Mouse (Mus musculus) hindbrain, embryonic 14.5 days (tissue): Measurements from ENCODE around the gene Hjurp. TPM values are rescaled to one million over a fixed set of nuclear protein-coding genes. Genes with fewer than 3 reads are reported as not detected.

Experiments used
- ATAC-seq: fragments of 200-750 bp; cut with Nextera tagmentation; 2 replicates; pipeline ENCODE4 v1.8.0; 2017; ENCODE audit warnings: moderate number of reproducible peaks, mild to moderate bottlenecking, moderate TSS enrichment, moderate library complexity; ENCODE audit not compliant: low FRiP score
- DNase-seq: peaks from one replicate; pipeline ENCODE4 v3.0.0-alpha.2; 2015; ENCODE audit warnings: low spot score
- H3K27ac ChIP-seq: fragments of 300-500 bp; sonication (generic); 2 replicates; pipeline ENCODE4 v1.5.1; 2014; ENCODE audit warnings: mild to moderate bottlenecking, moderate library complexity
- H3K27me3 ChIP-seq: fragments of 300-500 bp; sonication (generic); 2 replicates; pipeline ENCODE4 v1.6.1; 2014; ENCODE audit warnings: mild to moderate bottlenecking, low read length, mixed read lengths; ENCODE audit not compliant: control insufficient read depth, insufficient read depth
- H3K36me3 ChIP-seq: fragments of 300-500 bp; sonication (generic); replicated peaks from 2 replicates; pipeline ENCODE4 v1.6.1; 2014; ENCODE audit not compliant: control insufficient read depth, insufficient read depth
- H3K4me1 ChIP-seq: fragments of 300-500 bp; sonication (generic); replicated peaks from 2 replicates; pipeline ENCODE4 v1.6.1; 2014; ENCODE audit warnings: antibody characterized with exemption, low read length, mixed read lengths; ENCODE audit not compliant: control insufficient read depth, insufficient read depth
- H3K4me2 ChIP-seq: fragments of 300-500 bp; sonication (generic); replicated peaks from 2 replicates; pipeline ENCODE4 v1.6.1; 2014; ENCODE audit warnings: mild to moderate bottlenecking, moderate library complexity
- H3K4me3 ChIP-seq: fragments of 300-500 bp; sonication (generic); replicated peaks from 2 replicates; pipeline ENCODE4 v1.5.1; 2014; ENCODE audit warnings: mild to moderate bottlenecking, low read length
- H3K9ac ChIP-seq: fragments of 300-500 bp; sonication (generic); 2 replicates; pipeline ENCODE4 v1.6.1; 2014
- H3K9me3 ChIP-seq: fragments of 300-500 bp; sonication (generic); 2 replicates; pipeline ENCODE4 v1.6.1; 2016; ENCODE audit warnings: low read length; ENCODE audit not compliant: control insufficient read depth
- WGBS: fragments of 180-500 bp; shearing (Covaris S2); extraction: QIAGEN DNeasy Blood & Tissue Kit; methylation state at CpG from one replicate; pipeline ENCODE4 v1.1.7; 2014; 5-methylcytosine and 5-hydroxymethylcytosine counted together
- polyA plus RNA-seq: library from polyadenylated mRNA; unstranded; fragments of >200 nt; fragmentation: Nextera tagmentation; extraction: Ambion mirVana; gene quantifications from 2 replicates; pipeline ENCODE4 v1.2.1, GENCODE M21; 2014

Hjurp gene
- polyA plus RNA-seq, 1 experiment from 2014 or later: 64.1 TPM

DNA sequence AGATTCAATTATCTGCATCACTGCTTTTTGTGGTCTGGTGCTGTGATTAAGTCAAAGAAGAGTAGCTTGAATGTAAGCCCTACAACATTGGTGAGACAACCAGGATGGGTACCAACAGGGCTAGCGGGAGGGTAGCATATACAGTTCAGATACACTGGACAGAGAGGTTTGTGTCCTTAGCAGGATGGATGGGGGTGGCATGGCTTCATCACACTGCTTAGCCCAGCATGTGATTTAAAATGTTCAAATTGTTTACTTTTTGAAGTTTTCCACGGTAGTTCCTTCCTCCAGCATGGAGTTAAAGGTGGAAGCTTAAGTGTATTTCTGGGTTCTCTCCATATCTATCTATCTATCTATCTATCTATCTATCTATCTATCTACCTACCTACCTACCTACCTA is 11.7 kb upstream of the Hjurp start:
- Histone ChIP-seq H3K4me2 (no peak overlapping the region), H3K36me3 (no peaks in the 10 kb centered on the region), H3K9ac (no peak overlapping the region), H3K27me3 (no peaks in the 10 kb centered on the region), H3K4me1 (no peaks in the 10 kb centered on the region), H3K27ac (no peak overlapping the region), H3K9me3 (peaks cover 81% of the 10 kb centered on the region), H3K4me3 (no peak overlapping the region)
- DNase-seq: no peak
- no peak for ATAC-seq
- WGBS: 52% methylated on average over 2 of the region's 2 CpGs

GRCm38 (mm10) chr1:88288789-88289127 is 11.3 kb upstream of the Hjurp start:
- DNase-seq (no peak), ATAC-seq (no peak)
- Histone ChIP-seq H3K4me3 (no peak overlapping the region), H3K9ac (no peak overlapping the region), H3K27me3 (no peaks in the 10 kb centered on the region), H3K4me2 (no peak overlapping the region), H3K9me3 (peaks cover 84% of the 10 kb centered on the region), H3K27ac (no peak overlapping the region), H3K4me1 (no peaks in the 10 kb centered on the region), H3K36me3 (no peaks in the 10 kb centered on the region)
- WGBS: 77% methylated on average over 3 of the region's 3 CpGs

DNA sequence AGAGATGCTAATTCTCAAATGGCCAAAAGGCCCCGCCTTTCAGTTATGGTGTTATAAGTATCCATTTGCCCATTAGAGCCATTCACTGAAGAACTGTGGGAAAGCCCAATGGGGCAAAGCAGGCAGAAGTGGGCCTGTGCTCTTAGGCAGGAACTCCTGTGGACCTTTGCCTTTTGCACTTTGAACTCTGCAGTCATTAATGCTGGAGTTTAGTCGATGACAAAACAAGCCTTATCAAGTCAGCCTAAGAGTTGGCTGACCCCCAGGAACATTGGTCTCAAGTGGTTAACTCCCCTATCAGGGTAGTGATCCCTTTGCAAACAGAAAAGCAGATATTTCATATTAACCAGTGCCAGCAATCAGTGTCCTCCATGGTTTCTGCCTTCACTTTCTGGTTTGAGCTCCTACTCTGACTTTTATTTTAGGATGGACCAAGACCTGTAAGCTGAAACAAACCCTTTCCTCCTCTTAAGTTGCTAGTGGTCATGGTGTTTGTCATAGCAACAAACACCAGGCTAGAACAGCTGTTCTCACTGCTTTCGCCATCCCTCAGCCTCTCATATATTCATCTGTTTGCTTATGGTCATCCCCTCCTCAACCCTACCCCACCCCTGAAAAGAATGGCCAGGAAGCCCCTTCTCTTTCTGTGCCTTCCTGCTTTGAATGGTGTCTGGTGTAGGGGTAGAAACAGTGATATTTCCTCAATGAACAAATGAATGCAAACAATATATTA is 10.8 kb upstream of the Hjurp start:
- Histone ChIP-seq H3K27me3 (no peaks in the 10 kb centered on the region), H3K36me3 (no peaks in the 10 kb centered on the region), H3K4me2 (no peak overlapping the region), H3K4me3 (no peak overlapping the region), H3K9ac (no peak overlapping the region), H3K4me1 (no peaks in the 10 kb centered on the region), H3K9me3 (peaks cover 89% of the 10 kb centered on the region), H3K27ac (no peak overlapping the region)
- no peak for DNase-seq
- no peak for ATAC-seq
- 47% methylated on average over 3 of the region's 3 CpGs for WGBS

- H3K9me3 ChIP-seq: peaks cover 95% of the 10 kb centered on the region
- 40% methylated on average over 5 of the region's 5 CpGs for WGBS
Observed at GRCm38 (mm10) chr1:88287697-88287980, 10.2 kb upstream of the Hjurp start.

DNA sequence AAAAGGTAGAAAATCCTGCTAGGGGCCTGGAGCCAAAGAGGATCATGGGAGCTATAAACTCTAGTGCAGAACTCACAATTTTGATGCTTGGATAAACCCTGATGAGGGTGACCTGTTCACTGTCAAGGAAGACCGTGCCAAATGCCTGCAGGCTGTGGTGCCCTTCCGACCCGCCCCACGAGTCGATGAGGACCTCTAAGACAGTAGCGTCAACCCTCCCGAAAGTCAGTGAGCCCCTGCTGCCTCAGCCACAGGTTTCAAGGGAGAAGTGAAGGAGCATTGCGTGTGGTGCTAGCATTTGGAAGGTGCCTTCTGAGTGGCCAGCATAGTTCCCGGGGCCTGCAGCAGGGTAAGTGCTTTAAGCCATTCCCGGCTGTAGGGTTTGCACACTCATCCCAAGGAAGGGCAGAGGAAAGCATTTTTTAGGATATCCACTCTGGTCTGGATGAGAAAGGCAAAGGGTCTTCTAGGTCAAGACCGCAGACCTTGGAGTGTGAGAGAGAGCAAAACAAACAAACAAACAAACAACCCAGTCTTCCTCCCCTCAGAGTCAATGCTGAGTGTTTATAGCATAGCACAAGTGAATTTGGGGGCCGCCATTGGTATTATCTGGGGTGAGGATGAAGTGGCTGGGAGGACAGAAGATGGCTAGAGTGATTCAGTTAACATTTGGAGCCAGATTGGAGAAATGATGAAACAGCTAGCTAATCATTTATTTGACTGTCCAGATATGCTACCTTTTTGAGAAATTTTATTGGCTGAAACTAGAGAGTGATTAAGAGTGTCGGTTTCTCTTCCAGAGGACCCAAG is 9.7 kb upstream of the Hjurp start:
- Histone ChIP-seq H3K9ac (no peak overlapping the region), H3K4me2 (no peak overlapping the region), H3K36me3 (no peaks in the 10 kb centered on the region), H3K4me1 (no peaks in the 10 kb centered on the region), H3K9me3 (peaks cover 98% of the 10 kb centered on the region), H3K4me3 (no peak overlapping the region), H3K27me3 (no peaks in the 10 kb centered on the region), H3K27ac (no peak overlapping the region)
- ATAC-seq (no peak), DNase-seq (no peak)
- 75% methylated on average over 13 of the region's 13 CpGs for WGBS

More at GRCm38 (mm10) chr1:88287697-88287980, 10.2 kb upstream of the Hjurp start:
- H3K4me1 ChIP-seq: no peaks in the 10 kb centered on the region
- H3K27ac ChIP-seq: no peak overlapping the region
- H3K4me2 ChIP-seq: no peak overlapping the region
- H3K27me3 ChIP-seq: no peaks in the 10 kb centered on the region
- no peaks in the 10 kb centered on the region for H3K36me3 ChIP-seq
- DNase-seq: peak; percentile 76
- H3K9ac ChIP-seq: no peak overlapping the region
- ATAC-seq: no peak
- no peak overlapping the region for H3K4me3 ChIP-seq

- no peak for ATAC-seq
Observed at GRCm38 (mm10) chr1:88286136-88286845, 8.9 kb upstream of the Hjurp start.

GRCm38 (mm10) chr1:88285652-88286051 is 8.2 kb upstream of the Hjurp start:
- no peaks in the 10 kb centered on the region for H3K27me3 ChIP-seq
- H3K9ac ChIP-seq: no peak overlapping the region
- no peak overlapping the region for H3K4me2 ChIP-seq
- no peaks in the 10 kb centered on the region for H3K36me3 ChIP-seq
- no peak for ATAC-seq
- H3K9me3 ChIP-seq: peaks cover 92% of the 10 kb centered on the region
- no peak for DNase-seq
- H3K4me3 ChIP-seq: no peak overlapping the region
- H3K4me1 ChIP-seq: no peaks in the 10 kb centered on the region
- 70% methylated on average over 5 of the region's 5 CpGs for WGBS
- no peak overlapping the region for H3K27ac ChIP-seq

More at GRCm38 (mm10) chr1:88286136-88286845, 8.9 kb upstream of the Hjurp start:
- no peak for DNase-seq
- Histone ChIP-seq H3K27ac (no peak overlapping the region), H3K36me3 (no peaks in the 10 kb centered on the region), H3K27me3 (no peaks in the 10 kb centered on the region), H3K4me2 (no peak overlapping the region), H3K4me3 (no peak overlapping the region), H3K4me1 (no peaks in the 10 kb centered on the region), H3K9me3 (peaks cover 96% of the 10 kb centered on the region), H3K9ac (no peak overlapping the region)
- 83% methylated on average over 15 of the region's 15 CpGs for WGBS

GRCm38 (mm10) chr1:88284946-88285320 is 7.5 kb upstream of the Hjurp start:
- H3K4me1 ChIP-seq: no peaks in the 10 kb centered on the region
- H3K4me2 ChIP-seq: no peak overlapping the region
- H3K27ac ChIP-seq: no peak overlapping the region
- H3K4me3 ChIP-seq: no peak overlapping the region
- 62% methylated on average over 7 of the region's 7 CpGs for WGBS
- H3K9me3 ChIP-seq: peaks cover 84% of the 10 kb centered on the region
- no peaks in the 10 kb centered on the region for H3K36me3 ChIP-seq
- H3K9ac ChIP-seq: no peak overlapping the region
- no peaks in the 10 kb centered on the region for H3K27me3 ChIP-seq
- ATAC-seq (no peak; the same call in 1 of the 2 replicates), DNase-seq (no peak)

DNA sequence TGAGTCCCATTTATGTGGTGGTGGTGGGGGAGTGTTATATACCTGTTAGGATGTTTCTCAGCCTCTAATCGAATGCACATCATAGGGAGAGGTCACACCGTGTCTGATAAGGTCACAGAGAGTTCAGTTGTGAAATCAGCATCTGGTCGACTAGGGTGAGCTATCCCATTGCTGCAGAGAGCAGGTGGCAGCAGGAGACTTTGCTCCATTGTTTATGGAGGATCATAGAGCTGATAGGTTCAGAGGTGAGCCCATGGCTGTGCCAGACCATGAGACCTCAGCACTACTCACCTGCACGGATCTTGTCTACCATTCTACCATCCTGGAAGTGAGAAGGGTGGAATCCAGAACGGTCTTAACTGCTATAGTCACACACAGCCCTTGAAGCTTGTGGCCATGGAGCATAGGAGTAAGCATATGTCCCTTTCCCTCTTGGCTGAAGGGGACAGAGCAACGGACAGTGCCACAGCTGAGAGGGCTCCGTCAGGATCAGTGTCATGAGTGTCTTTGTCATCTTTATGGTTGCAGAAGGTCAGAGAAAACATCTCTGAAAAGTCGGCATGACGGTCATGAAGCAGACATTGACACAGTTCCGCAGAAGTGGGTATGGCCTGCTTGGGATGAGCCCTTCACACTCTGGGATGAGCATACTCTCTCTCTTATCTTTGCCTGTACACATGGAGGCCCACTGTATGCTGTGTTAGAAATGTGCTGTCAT is 7.0 kb upstream of the Hjurp start:
- WGBS: 62% methylated on average over 10 of the region's 10 CpGs

More for the DNA sequence above, 7.0 kb upstream of the Hjurp start:
- peaks cover 79% of the 10 kb centered on the region for H3K9me3 ChIP-seq
- H3K36me3 ChIP-seq: no peaks in the 10 kb centered on the region
- no peak overlapping the region for H3K9ac ChIP-seq
- ATAC-seq (peak; percentile 21), DNase-seq (no peak)
- no peak overlapping the region for H3K4me3 ChIP-seq
- H3K4me1 ChIP-seq: no peaks in the 10 kb centered on the region
- no peaks in the 10 kb centered on the region for H3K27me3 ChIP-seq
- no peak overlapping the region for H3K4me2 ChIP-seq
- no peak overlapping the region for H3K27ac ChIP-seq
